Comparison of ENCODE assay signal across 14 mouse cellular contexts in genomic region chr2:33440893-33441292, GRCm38 (mm10). TPM values are rescaled to one million over a fixed set of nuclear protein-coding genes. Genes with fewer than 3 reads are reported as not detected.
DNase-seq lines count a peak whose midpoint lies in the region; ATAC-seq lines count a peak whose summit lies in the region.
"Had no signal": no experiment of that assay in that cellular context is flagged by ENCODE, and none has a peak within 500 bp of the region (broad histone marks: within the 10 kb centered on the region; RNA-seq: fewer than 3 reads in every experiment).

No protein-coding gene starts in this region.

- H3K36me3 ChIP-seq in hindbrain, embryonic 11.5 days (ENCODE audit: control insufficient read depth, insufficient read depth, low read length) = no peaks in the 10 kb centered on the region
- no peaks in the 10 kb centered on the region for H3K36me3 ChIP-seq in hindbrain, embryonic 10.5 days
- H3K36me3 ChIP-seq: limb, embryonic 10.5 days had no signal

- no peak for ATAC-seq in hindbrain, embryonic 11.5 days (ENCODE audit: low FRiP score)

- H3K4me2 ChIP-seq in hindbrain, embryonic 11.5 days (replicated peaks; ENCODE audit: low read depth, low read length) = no peak overlapping the region

- no peak overlapping the region for H3K4me3 ChIP-seq in hindbrain, embryonic 11.5 days (ENCODE audit: low read depth, low read length)
- H3K4me3 ChIP-seq in hindbrain, embryonic 10.5 days = no peak overlapping the region
- H3K4me3 ChIP-seq: limb, embryonic 10.5 days had no signal

- H3K27me3 ChIP-seq in hindbrain, embryonic 11.5 days (ENCODE audit: control insufficient read depth, insufficient read depth, low read length) = no peaks in the 10 kb centered on the region
- H3K27me3 ChIP-seq in hindbrain, embryonic 10.5 days (ENCODE audit: insufficient read depth, poor library complexity, severe bottlenecking) = peaks cover 14% of the 10 kb centered on the region; the same call in 1 of the 2 replicates

- no peak overlapping the region for H3K9ac ChIP-seq in hindbrain, embryonic 11.5 days (ENCODE audit: low read depth, low read length)

- no peak overlapping the region for H3K27ac ChIP-seq in hindbrain, embryonic 11.5 days (ENCODE audit: low read depth, low read length)
- H3K27ac ChIP-seq in hindbrain, embryonic 10.5 days = no peak overlapping the region
- H3K27ac ChIP-seq: limb, embryonic 10.5 days had no signal

- no peaks in the 10 kb centered on the region for H3K9me3 ChIP-seq in hindbrain, embryonic 11.5 days (ENCODE audit: control insufficient read depth, low read length)
- H3K9me3 ChIP-seq in hindbrain, embryonic 10.5 days = no peaks in the 10 kb centered on the region
- H3K9me3 ChIP-seq: limb, embryonic 10.5 days had no signal

- peak; percentile 15 for DNase-seq in hindbrain, embryonic 11.5 days (ENCODE audit: low spot score)
- DNase-seq in hindbrain, embryonic 10.5 days (ENCODE audit: low spot score) = no peak
- peak; percentile 35 for DNase-seq in thymus, postnatal 14 days
- no peak for DNase-seq in thymus, postnatal 36 days
- DNase-seq in left cerebral cortex, adult 18-20 months (ENCODE audit: low spot score in 2 of 2) = peak; percentile 53 to 56
- no peak for DNase-seq in natural killer cell, adult 2 months (ENCODE audit: low spot score in 2 of 2)
- DNase-seq in kidney, adult 18-20 months = no peak
- no peak for DNase-seq in lung, postnatal 4 days
- DNase-seq: adrenal gland, postnatal 14 days; cerebellum, adult 2 months; gastrocnemius, postnatal 36 days; kidney, postnatal 10 days; lung, adult 18-20 months had no signal

- WGBS in hindbrain, embryonic 11.5 days = 28% methylated on average over 4 of the region's 4 CpGs
- 24% methylated on average over 4 of the region's 4 CpGs for WGBS in hindbrain, embryonic 10.5 days

- H3K4me1 ChIP-seq in hindbrain, embryonic 11.5 days (replicated peaks; ENCODE audit: control insufficient read depth, insufficient read depth, low read length) = peaks cover 14% of the 10 kb centered on the region
- peaks cover 51% of the 10 kb centered on the region for H3K4me1 ChIP-seq in hindbrain, embryonic 10.5 days (replicated peaks)

RNA-seq across cellular contexts. Expression of gene Zbtb34, which starts 9.8 kb away (rescaled TPM):
- polyA plus RNA-seq in hindbrain, embryonic 11.5 days (2014; fragmentation: Nextera tagmentation; extraction: Ambion mirVana) = 8.0 and 8.5 TPM in 2 replicates
- polyA plus RNA-seq in hindbrain, embryonic 10.5 days (2016; fragmentation: Nextera tagmentation; extraction: Ambion mirVana) = 7.2 and 8.2 TPM in 2 replicates
- 10 to 100 TPM; 18.7 to 21.9 TPM for total RNA-seq in left cerebral cortex, adult 18-20 months (2021)

RNA-seq across cellular contexts. Expression of gene Zbtb43, which starts 27.5 kb away (rescaled TPM):
- 24.8 and 31.2 TPM in 2 replicates for polyA plus RNA-seq in hindbrain, embryonic 11.5 days (2014; fragmentation: Nextera tagmentation; extraction: Ambion mirVana)
- 19.0 and 22.7 TPM in 2 replicates for polyA plus RNA-seq in hindbrain, embryonic 10.5 days (2016; fragmentation: Nextera tagmentation; extraction: Ambion mirVana)
- total RNA-seq in left cerebral cortex, adult 18-20 months (2021) = 10 to 100 TPM; 28.6 to 29.3 TPM

Comparison
In these comparisons a context has a peak if more than half of its experiments do, and no peak if none do; other contexts are left out.
1. DNase-seq: peak in hindbrain, embryonic 11.5 days (single experiment), thymus, postnatal 14 days (single experiment) and left cerebral cortex, adult 18-20 months (2 of 2); none in hindbrain, embryonic 10.5 days (single experiment), thymus, postnatal 36 days (0 of 2), natural killer cell, adult 2 months (0 of 2), kidney, adult 18-20 months (single experiment) and lung, postnatal 4 days (0 of 2).